ENCODE assay signal across 16 mouse cellular contexts in the genomic region with DNA sequence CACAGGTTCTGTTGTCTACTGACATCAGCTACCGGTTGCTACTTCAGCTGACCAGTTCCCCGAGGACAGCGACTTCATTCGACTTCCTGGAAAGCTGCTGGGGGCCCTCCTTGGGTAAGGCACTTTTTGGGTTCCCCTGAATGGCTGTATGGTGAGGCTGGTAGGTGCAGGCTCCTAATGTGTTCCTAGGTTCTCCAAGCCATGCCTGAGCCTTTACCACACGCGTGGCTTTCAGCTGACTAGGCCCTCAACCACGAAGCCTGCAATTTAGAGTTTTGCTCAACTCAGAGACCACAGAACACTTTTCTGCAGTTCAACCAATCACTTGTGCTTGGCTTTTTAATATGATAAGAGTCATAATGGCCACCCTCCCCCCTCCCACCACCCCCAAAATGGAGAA.
"Had no signal": no experiment of that assay in that cellular context is flagged by ENCODE, and none has a peak within 500 bp of the region (broad histone marks: within the 10 kb centered on the region; RNA-seq: fewer than 3 reads in every experiment).

No protein-coding gene starts in this region.

- H3K9ac ChIP-seq: liver, embryonic 15.5 days; liver, postnatal 0 days; lung, embryonic 14.5 days; midbrain, embryonic 12.5 days; neural tube, embryonic 12.5 days; stomach, embryonic 15.5 days had no signal

- H3K27ac ChIP-seq: liver, embryonic 15.5 days; macrophage; midbrain, embryonic 10.5 days; midbrain, embryonic 12.5 days; neural tube, embryonic 12.5 days; stomach, embryonic 15.5 days; stomach, postnatal 0 days had no signal

- H3K36me3 ChIP-seq: liver, embryonic 15.5 days; midbrain, embryonic 10.5 days; midbrain, embryonic 12.5 days; neural tube, embryonic 12.5 days; stomach, embryonic 15.5 days had no signal

- H3K4me2 ChIP-seq: liver, embryonic 15.5 days; lung, embryonic 14.5 days; midbrain, embryonic 12.5 days; neural tube, embryonic 12.5 days; stomach, embryonic 15.5 days had no signal

- H3K27me3 ChIP-seq: midbrain, embryonic 12.5 days; neural tube, embryonic 12.5 days; stomach, embryonic 15.5 days had no signal

- H3K4me3 ChIP-seq: liver, embryonic 15.5 days; midbrain, embryonic 10.5 days; midbrain, embryonic 12.5 days; neural tube, embryonic 12.5 days; stomach, embryonic 15.5 days had no signal

- DNase-seq: liver, postnatal 0 days; lung, embryonic 14.5 days; lung, postnatal 14 days; lung, postnatal 36 days; midbrain, embryonic 14.5 days; right cerebral cortex, postnatal 14 days; thymus, adult 2 months; thymus, postnatal 25 days; thymus, postnatal 4 days had no signal

- H3K9me3 ChIP-seq: liver, embryonic 15.5 days; midbrain, embryonic 10.5 days; midbrain, embryonic 12.5 days; neural tube, embryonic 12.5 days; stomach, embryonic 15.5 days had no signal

- H3K4me1 ChIP-seq: liver, embryonic 15.5 days; midbrain, embryonic 10.5 days; midbrain, embryonic 12.5 days; neural tube, embryonic 12.5 days had no signal

- ATAC-seq: liver, postnatal 0 days had no signal
